Mouse (Mus musculus) small intestine, adult 2 months (tissue): ENCODE results near the gene Stab2.

Experiments
- CTCF ChIP-seq: fragments of 200-500 bp; IDR thresholded peaks from 2 replicates; pipeline ENCODE4 v1.5.1; 2012; ENCODE audit warnings: low read depth, mild to moderate bottlenecking, control low read depth, inconsistent platforms, low read length, moderate library complexity, mixed read lengths; ENCODE audit not compliant: insufficient replicate concordance, insufficient read length; ENCODE audit errors: extremely low read depth
- POLR2A ChIP-seq: fragments of 200-500 bp; IDR thresholded peaks from 2 replicates; pipeline ENCODE4 v1.6.1; 2012; ENCODE audit warnings: low read depth, mild to moderate bottlenecking, control low read depth, inconsistent platforms, low read length, moderate library complexity

DNA sequence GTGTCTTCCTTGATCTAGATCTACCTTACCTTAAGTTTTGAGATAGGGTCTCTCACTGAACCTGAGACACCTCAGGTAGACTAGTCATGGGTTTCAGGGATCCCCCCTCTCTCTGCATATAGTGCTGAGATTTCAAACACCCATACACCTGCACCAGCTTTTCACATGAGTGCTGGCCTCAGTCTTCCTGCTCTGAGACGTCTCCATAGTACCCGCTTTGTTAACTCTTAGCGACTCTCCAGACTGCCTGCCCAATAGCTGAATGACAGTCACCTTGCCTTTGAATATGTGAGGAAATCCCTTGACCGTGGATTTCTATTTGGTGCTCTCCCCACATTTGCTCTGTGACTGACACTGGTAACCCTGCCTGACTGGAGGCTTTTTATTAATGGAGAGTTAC is 213.6 kb downstream of the Stab2 start:
- TF ChIP-seq POLR2A (no peak), CTCF (no peak)
